Mouse (Mus musculus) embryonic facial prominence, embryonic 14.5 days (tissue): Measurements from ENCODE around the gene Rab3a. TPM values are rescaled to one million over a fixed set of nuclear protein-coding genes. Genes with fewer than 3 reads are reported as not detected.
A peak's percentile ranks its signal among the peaks of the same experiment; 100 is the strongest.

Experiments used
- ATAC-seq: fragments of 200-750 bp; cut with Nextera tagmentation; 2 replicates; pipeline ENCODE4 v1.8.0; 2017; ENCODE audit warnings: low read depth, moderate number of reproducible peaks, moderate TSS enrichment
- DNase-seq: peaks from one replicate; pipeline ENCODE4 v3.0.0-alpha.2; 2015; ENCODE audit warnings: low spot score
- H3K27ac ChIP-seq: fragments of 300-500 bp; sonication (generic); replicated peaks from 2 replicates; pipeline ENCODE4 v1.5.1; 2014; ENCODE audit warnings: low read depth, mild to moderate bottlenecking, low read length, moderate library complexity
- H3K27me3 ChIP-seq: fragments of 300-500 bp; sonication (generic); replicated peaks from 2 replicates; pipeline ENCODE4 v1.6.1; 2014; ENCODE audit warnings: low read length; ENCODE audit not compliant: control insufficient read depth, insufficient read depth
- H3K36me3 ChIP-seq: fragments of 300-500 bp; sonication (generic); 2 replicates; pipeline ENCODE4 v1.6.1; 2014; ENCODE audit warnings: low read length, mixed read lengths; ENCODE audit not compliant: control insufficient read depth, insufficient read depth
- H3K4me1 ChIP-seq: fragments of 300-500 bp; sonication (generic); 2 replicates; pipeline ENCODE4 v1.6.1; 2014; ENCODE audit warnings: antibody characterized with exemption, low read length; ENCODE audit not compliant: control insufficient read depth, insufficient read depth
- H3K4me2 ChIP-seq: fragments of 300-500 bp; sonication (generic); 2 replicates; pipeline ENCODE4 v1.6.1; 2014; ENCODE audit warnings: low read depth, mild to moderate bottlenecking, low read length, moderate library complexity, mixed read lengths
- H3K4me3 ChIP-seq: fragments of 300-500 bp; sonication (generic); 2 replicates; pipeline ENCODE4 v1.5.1; 2014; ENCODE audit warnings: low read depth, mild to moderate bottlenecking, low read length
- H3K9ac ChIP-seq: fragments of 300-500 bp; sonication (generic); 2 replicates; pipeline ENCODE4 v1.6.1; 2014; ENCODE audit warnings: low read depth, mild to moderate bottlenecking, low read length, moderate library complexity, mixed read lengths
- H3K9me3 ChIP-seq: fragments of 300-500 bp; sonication (generic); 2 replicates; pipeline ENCODE4 v1.6.1; 2016; ENCODE audit warnings: low read length; ENCODE audit not compliant: control insufficient read depth
- WGBS: fragments of 180-500 bp; shearing (Covaris S2); extraction: QIAGEN DNeasy Blood & Tissue Kit; methylation state at CpG from one replicate; pipeline ENCODE4 v1.1.7; 2014; 5-methylcytosine and 5-hydroxymethylcytosine counted together
- polyA plus RNA-seq: library from polyadenylated mRNA; unstranded; fragments of >200 nt; fragmentation: Nextera tagmentation; extraction: Ambion mirVana; gene quantifications from 2 replicates; pipeline ENCODE4 v1.2.1, GENCODE M21; 2014

Gene Rab3a
- polyA plus RNA-seq: 36.3 and 39.0 TPM in 2 replicates

GRCm38 (mm10) chr8:70754043-70754870 lies at the start of gene Rab3a:
Gene Rab3a (plus strand): TSS chr8:70754679.
- Histone ChIP-seq H3K9me3 (no peaks in the 10 kb centered on the region), H3K27me3 (peaks cover 3% of the 10 kb centered on the region; the same call in 1 of the 2 replicates), H3K4me2 (peak within 1 kb of the TSS; percentile 94), H3K36me3 (peaks cover 30% of the 10 kb centered on the region), H3K4me3 (peak within 1 kb of the TSS; percentile 76), H3K9ac (peak within 1 kb of the TSS; percentile 84), H3K4me1 (peaks cover 22% of the 10 kb centered on the region), H3K27ac (peak within 1 kb of the TSS; percentile 84)
- 10% methylated on average over 30 of the region's 37 CpGs for WGBS
- DNase-seq (peak; percentile 100), ATAC-seq (peak; percentile 99)

GRCm38 (mm10) chr8:70708281-70708680 lies 46.2 kb upstream of the Rab3a start:
- WGBS: 90% methylated on average over 14 of the region's 14 CpGs
- no peak for ATAC-seq
- Histone ChIP-seq H3K4me1 (no peaks in the 10 kb centered on the region), H3K4me3 (no peak overlapping the region), H3K27me3 (no peaks in the 10 kb centered on the region), H3K36me3 (0 out of 2 replicates have a peak, but pooled peaks cover 9% of the 10 kb centered on the region), H3K9ac (no peak overlapping the region), H3K4me2 (no peak overlapping the region), H3K27ac (no peak overlapping the region), H3K9me3 (no peaks in the 10 kb centered on the region)
- no peak for DNase-seq

GRCm38 (mm10) chr8:70709794-70710193 lies 44.7 kb upstream of the Rab3a start:
- H3K36me3 ChIP-seq: no peaks in the 10 kb centered on the region
- no peak overlapping the region for H3K4me2 ChIP-seq
- no peak overlapping the region for H3K27ac ChIP-seq
- H3K9me3 ChIP-seq: no peaks in the 10 kb centered on the region
- no peak overlapping the region for H3K4me3 ChIP-seq
- DNase-seq (no peak), ATAC-seq (no peak)
- H3K9ac ChIP-seq: no peak overlapping the region
- H3K27me3 ChIP-seq: no peaks in the 10 kb centered on the region
- H3K4me1 ChIP-seq: no peaks in the 10 kb centered on the region
- 87% methylated on average over 8 of the region's 9 CpGs for WGBS

DNA sequence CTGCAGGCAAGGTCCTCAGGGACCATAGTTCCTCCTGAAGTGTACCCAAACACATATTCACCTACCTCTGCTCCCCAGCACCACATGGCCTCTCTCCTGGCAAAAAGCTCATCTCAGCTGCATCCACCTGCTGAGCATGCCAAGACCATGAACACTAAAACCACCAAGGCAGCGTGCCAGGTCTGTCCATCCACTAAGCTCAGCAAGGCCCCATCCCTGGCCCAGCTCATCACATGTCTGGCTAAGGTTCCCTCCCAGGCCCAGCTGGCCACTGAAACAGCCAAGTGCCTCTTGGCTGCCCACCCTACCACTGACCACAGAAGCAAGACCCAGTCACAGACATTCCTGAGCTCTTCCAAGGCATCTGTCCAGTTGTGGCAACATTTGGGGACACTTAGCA lies 44.2 kb upstream of the Rab3a start:
- Histone ChIP-seq H3K9me3 (no peaks in the 10 kb centered on the region), H3K36me3 (no peaks in the 10 kb centered on the region), H3K9ac (no peak overlapping the region), H3K4me3 (no peak overlapping the region), H3K27me3 (no peaks in the 10 kb centered on the region), H3K4me2 (no peak overlapping the region), H3K27ac (no peak overlapping the region), H3K4me1 (no peaks in the 10 kb centered on the region)
- ATAC-seq (no peak), DNase-seq (no peak)
- WGBS: 100% methylated on average over 1 of the region's 1 CpGs

- Histone ChIP-seq H3K36me3 (no peaks in the 10 kb centered on the region), H3K4me1 (no peaks in the 10 kb centered on the region), H3K9ac (no peak overlapping the region), H3K4me2 (no peak overlapping the region), H3K27me3 (no peaks in the 10 kb centered on the region), H3K27ac (no peak overlapping the region), H3K4me3 (no peak overlapping the region), H3K9me3 (no peaks in the 10 kb centered on the region)
- 87% methylated on average over 6 of the region's 11 CpGs for WGBS
- DNase-seq: no peak
- ATAC-seq: no peak
These were observed 43.4 kb upstream of the Rab3a start for GRCm38 (mm10) chr8:70711041-70711440.

DNA sequence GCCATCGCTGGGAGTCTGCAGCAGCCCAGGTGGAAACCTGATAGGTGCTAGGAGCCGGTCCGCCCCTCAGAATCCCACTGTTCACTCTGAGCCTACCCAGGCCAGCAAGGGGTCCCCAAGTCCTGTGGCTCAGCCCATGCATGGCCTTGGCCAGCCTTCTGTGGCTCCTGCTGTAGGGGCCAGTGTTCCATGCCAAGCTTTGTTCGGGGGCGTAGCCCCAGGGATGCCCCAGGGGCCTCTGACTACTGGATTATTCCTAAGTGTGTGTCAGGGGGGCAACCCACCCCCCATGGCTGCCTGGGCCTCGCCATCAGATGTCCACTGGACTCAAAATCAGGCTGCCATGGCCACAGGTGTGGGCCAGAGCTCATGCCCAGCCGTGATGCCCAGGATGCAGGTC lies 40.5 kb upstream of the Rab3a start:
- ATAC-seq (no peak), DNase-seq (no peak)
- 80% methylated on average over 6 of the region's 7 CpGs for WGBS
- Histone ChIP-seq H3K36me3 (no peaks in the 10 kb centered on the region), H3K27me3 (no peaks in the 10 kb centered on the region), H3K4me2 (no peak overlapping the region), H3K4me1 (no peaks in the 10 kb centered on the region), H3K9me3 (no peaks in the 10 kb centered on the region), H3K9ac (no peak overlapping the region), H3K4me3 (no peak overlapping the region), H3K27ac (no peak overlapping the region)

DNA sequence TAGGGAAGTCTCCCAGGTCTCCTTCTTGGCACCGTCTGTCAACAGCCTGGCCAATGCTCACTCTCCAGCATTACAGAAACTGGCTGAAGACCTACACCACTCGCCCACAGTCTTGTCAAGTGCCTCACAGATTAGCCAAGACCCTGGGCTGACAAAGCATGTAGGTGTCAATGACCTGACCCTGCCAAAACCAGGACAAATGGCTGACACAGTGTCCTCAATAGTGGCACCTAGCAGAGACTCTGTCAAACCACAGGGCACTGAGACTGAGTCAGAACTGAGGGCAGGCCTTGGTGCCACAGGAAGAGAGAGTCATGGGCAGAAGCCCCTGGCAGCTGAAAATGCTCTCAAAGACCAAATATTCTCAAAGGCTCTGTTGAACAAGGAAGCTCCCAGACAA lies 39.4 kb upstream of the Rab3a start:
- no peak for DNase-seq
- ATAC-seq: no peak
- Histone ChIP-seq H3K27ac (no peak overlapping the region), H3K4me2 (no peak overlapping the region), H3K36me3 (no peaks in the 10 kb centered on the region), H3K9ac (no peak overlapping the region), H3K9me3 (no peaks in the 10 kb centered on the region), H3K4me3 (no peak overlapping the region), H3K4me1 (no peaks in the 10 kb centered on the region), H3K27me3 (no peaks in the 10 kb centered on the region)
- 77% methylated on average over 2 of the region's 2 CpGs for WGBS

GRCm38 (mm10) chr8:70716521-70717400 lies 37.7 kb upstream of the Rab3a start:
- Histone ChIP-seq H3K27me3 (no peaks in the 10 kb centered on the region), H3K27ac (no peak overlapping the region), H3K4me2 (no peak overlapping the region), H3K9me3 (no peaks in the 10 kb centered on the region), H3K9ac (no peak overlapping the region), H3K36me3 (no peaks in the 10 kb centered on the region), H3K4me1 (no peaks in the 10 kb centered on the region), H3K4me3 (no peak overlapping the region)
- 86% methylated on average over 38 of the region's 40 CpGs for WGBS
- DNase-seq (no peak), ATAC-seq (no peak)
